8 mouse cellular contexts compared by ENCODE assay signal in the genomic region with DNA sequence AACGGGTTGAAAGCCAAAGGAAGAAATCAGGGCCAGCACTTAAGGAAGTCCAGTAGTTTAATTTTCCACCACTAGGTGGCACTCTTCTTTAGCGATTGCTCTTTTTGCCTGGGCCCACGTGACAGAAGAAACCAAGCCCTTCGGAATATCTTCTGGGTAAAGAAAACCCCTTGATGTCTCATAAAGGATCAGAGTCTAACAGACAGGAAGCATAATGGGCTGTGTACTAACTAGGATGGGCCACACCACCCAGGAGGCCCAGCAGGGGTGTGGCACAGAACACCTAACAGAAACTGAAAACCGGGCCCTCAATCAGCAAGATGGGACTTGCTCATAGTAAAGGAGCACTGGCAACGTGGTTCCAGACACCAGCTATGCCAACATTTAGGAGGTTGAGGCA. TPM values are rescaled to one million over a fixed set of nuclear protein-coding genes. Genes with fewer than 3 reads are reported as not detected.
A peak's percentile ranks its signal among the peaks of the same experiment; 100 is the strongest.
DNase-seq lines count a peak whose midpoint lies in the region; ATAC-seq and TF ChIP-seq lines count a peak whose summit lies in the region.

No protein-coding gene starts in this region.

- H3K27me3 ChIP-seq in embryonic facial prominence, embryonic 15.5 days = no peaks in the 10 kb centered on the region
- H3K27me3 ChIP-seq in lung, postnatal 0 days (replicated peaks; ENCODE audit: insufficient read depth, low read length) = no peaks in the 10 kb centered on the region

- 15% methylated on average over 6 of the region's 6 CpGs for WGBS in embryonic facial prominence, embryonic 15.5 days
- WGBS in lung, postnatal 0 days = 19% methylated on average over 6 of the region's 6 CpGs

- ATAC-seq in embryonic facial prominence, embryonic 15.5 days (ENCODE audit: insufficient number of reproducible peaks, low FRiP score, low TSS enrichment, low read depth) = no peak; the same call in 1 of the 2 replicates
- ATAC-seq in hematopoietic stem cell, adult 5-6 weeks (replicated peaks in 1 of 2; ENCODE audit: insufficient read depth in 1 of 2, low FRiP score in 2 of 2, low TSS enrichment in 1 of 2, low read depth in 1 of 2, poor library complexity in 2 of 2, severe bottlenecking in 2 of 2) = peak; percentile 66 to 83
- peak; percentile 26 for ATAC-seq in lung, postnatal 0 days

- H3K4me3 ChIP-seq in embryonic facial prominence, embryonic 15.5 days (replicated peaks) = no peak overlapping the region
- no peak overlapping the region for H3K4me3 ChIP-seq in lung, postnatal 0 days (ENCODE audit: low read depth, low read length)

- no peak overlapping the region for H3K9ac ChIP-seq in embryonic facial prominence, embryonic 15.5 days
- no peak overlapping the region for H3K9ac ChIP-seq in lung, postnatal 0 days (replicated peaks; ENCODE audit: low read depth)

- TF ChIP-seq CTCF in lung, postnatal 0 days (IDR thresholded peaks at IDR 0.05) = peak; percentile 85

- 0 out of 2 replicates have a peak, but pooled peaks cover 3% of the 10 kb centered on the region for H3K4me1 ChIP-seq in embryonic facial prominence, embryonic 15.5 days
- H3K4me1 ChIP-seq in lung, postnatal 0 days (ENCODE audit: insufficient read depth, low read depth, low read length) = no peaks in the 10 kb centered on the region

- peaks cover 48% of the 10 kb centered on the region for H3K36me3 ChIP-seq in embryonic facial prominence, embryonic 15.5 days
- H3K36me3 ChIP-seq in lung, postnatal 0 days (ENCODE audit: insufficient read depth, low read length) = no peaks in the 10 kb centered on the region; the same call in 1 of the 2 replicates

- no peaks in the 10 kb centered on the region for H3K9me3 ChIP-seq in embryonic facial prominence, embryonic 15.5 days (replicated peaks)
- H3K9me3 ChIP-seq in lung, postnatal 0 days (ENCODE audit: low read length) = no peaks in the 10 kb centered on the region

- H3K4me2 ChIP-seq in embryonic facial prominence, embryonic 15.5 days (replicated peaks) = peak overlapping the region; percentile 29; the same call in 1 of the 2 replicates
- H3K4me2 ChIP-seq in lung, postnatal 0 days (replicated peaks; ENCODE audit: low read depth, low read length) = peak overlapping the region; percentile 32; the same call in 1 of the 2 replicates

- TF ChIP-seq EP300 in lung, postnatal 0 days (IDR thresholded peaks at IDR 0.05) = no peak

- H3K27ac ChIP-seq in embryonic facial prominence, embryonic 15.5 days (replicated peaks) = 0 out of 2 replicates have a peak overlapping the region, but pooled peaks have one; percentile 12
- H3K27ac ChIP-seq in lung, postnatal 0 days (ENCODE audit: low read length) = no peak overlapping the region

- DNase-seq in adrenal gland, adult (ENCODE audit: inconsistent age in 2 of 2, low spot score in 1 of 2) = peak; percentile 61 to 92
- no peak for DNase-seq in adrenal gland, postnatal 25 days
- peak; percentile 37 to 68 for DNase-seq in adrenal gland, postnatal 36 days
- peak; percentile 84 for DNase-seq in layer of hippocampus, adult 9-10 months (ENCODE audit: low spot score)
- peak; percentile 93 for DNase-seq in lung, postnatal 0 days (ENCODE audit: low spot score)
- peak; percentile 68 for DNase-seq in retina, postnatal 7 days (ENCODE audit: low read depth, low spot score)

RNA-seq across cellular contexts. Expression of a gene that starts 34.0 kb away (rescaled TPM):
- 87.9 and 110 TPM in 2 replicates for total RNA-seq in adrenal gland, postnatal 25 days (2021)
- total RNA-seq in adrenal gland, postnatal 36 days (2021) = 10 to 100 TPM; 77.2 to 98.0 TPM
- polyA plus RNA-seq in embryonic facial prominence, embryonic 15.5 days (2015; fragmentation: Nextera tagmentation; extraction: Ambion mirVana) = 19.5 and 23.2 TPM in 2 replicates
- 32.4 and 35.6 TPM in 2 replicates for total RNA-seq in hematopoietic stem cell, adult 5-6 weeks (2017)
- polyA plus RNA-seq in lung, postnatal 0 days (2015; fragmentation: Nextera tagmentation; extraction: Ambion mirVana) = 4.8 and 5.4 TPM in 2 replicates

RNA-seq across cellular contexts. Expression of a gene that starts 35.1 kb away (rescaled TPM):
- 42.3 and 49.2 TPM in 2 replicates for total RNA-seq in adrenal gland, postnatal 25 days (2021)
- 10 to 100 TPM; 43.1 to 50.3 TPM for total RNA-seq in adrenal gland, postnatal 36 days (2021)
- 89.2 and 89.9 TPM in 2 replicates for polyA plus RNA-seq in embryonic facial prominence, embryonic 15.5 days (2015; fragmentation: Nextera tagmentation; extraction: Ambion mirVana)
- total RNA-seq in hematopoietic stem cell, adult 5-6 weeks (2017) = 47.4 and 64.9 TPM in 2 replicates
- 57.4 and 60.4 TPM in 2 replicates for polyA plus RNA-seq in lung, postnatal 0 days (2015; fragmentation: Nextera tagmentation; extraction: Ambion mirVana)
